Mouse (Mus musculus): Measurements from ENCODE around the gene Plekho1. TPM values are rescaled to one million over a fixed set of nuclear protein-coding genes. Genes with fewer than 3 reads are reported as not detected.

Gene Plekho1
- polyA plus RNA-seq, 1 experiment = 73.9 TPM

- no peak for DNase-seq
- 37% methylated on average over 9 of the region's 9 CpGs for WGBS
- Histone ChIP-seq H3K4me3 (ENCODE audit: control insufficient read depth, insufficient read depth, low read length) (no peak overlapping the region), H3K36me3 (ENCODE audit: control insufficient read depth, insufficient read depth, low read length) (no peaks in the 10 kb centered on the region), H3K27ac (ENCODE audit: control insufficient read depth, insufficient read depth, low read length) (no peak overlapping the region), H3K27me3 (ENCODE audit: control insufficient read depth, insufficient read depth, low read length) (no peaks in the 10 kb centered on the region), H3K4me1 (replicated peaks; ENCODE audit: control insufficient read depth, insufficient read depth, low read length) (peaks cover 17% of the 10 kb centered on the region)
- TF ChIP-seq POLR2A (IDR thresholded peaks at IDR 0.05; ENCODE audit: control insufficient read depth, extremely low read depth, insufficient read depth, low read length, poor library complexity) = no peak
- no peak for TF ChIP-seq CTCF (IDR thresholded peaks at IDR 0.05; ENCODE audit: borderline replicate concordance, control insufficient read depth, extremely low read depth, insufficient read depth, low read length, poor library complexity)
These were observed 5.2 kb upstream of the Plekho1 start for GRCm38 (mm10) chr3:96000921-96001501.

DNA sequence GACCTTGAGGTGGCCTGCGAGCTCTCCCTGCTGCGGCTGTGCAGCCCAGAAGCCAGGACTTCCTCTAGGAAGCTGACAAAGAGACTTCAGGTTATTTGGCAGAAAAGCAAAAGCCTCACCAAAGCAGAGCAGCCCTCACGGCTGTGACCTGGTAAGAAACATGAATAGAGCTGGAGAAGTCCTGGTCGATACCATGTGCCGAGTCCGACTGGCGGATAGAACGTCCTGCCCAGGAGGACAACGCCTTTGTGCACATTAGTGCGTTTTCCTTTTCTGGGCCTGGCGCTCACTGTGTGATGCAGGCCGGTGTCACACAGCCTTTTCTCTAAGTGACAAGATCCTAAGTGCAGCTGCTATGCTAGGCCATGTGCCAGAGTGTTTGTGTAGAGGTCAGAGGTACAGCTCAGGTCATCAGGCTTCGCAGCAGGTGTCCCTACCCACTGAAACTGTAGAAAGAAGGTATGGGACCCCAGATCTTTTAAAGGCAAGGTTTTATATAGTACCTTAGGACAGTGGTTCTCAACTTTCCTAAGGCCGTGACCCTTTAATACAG, 4.4 kb upstream of the Plekho1 start:
- Histone ChIP-seq H3K27ac (ENCODE audit: control insufficient read depth, insufficient read depth, low read length) (no peak overlapping the region), H3K4me3 (ENCODE audit: control insufficient read depth, insufficient read depth, low read length) (no peak overlapping the region), H3K36me3 (ENCODE audit: control insufficient read depth, insufficient read depth, low read length) (no peaks in the 10 kb centered on the region), H3K27me3 (ENCODE audit: control insufficient read depth, insufficient read depth, low read length) (no peaks in the 10 kb centered on the region), H3K4me1 (replicated peaks; ENCODE audit: control insufficient read depth, insufficient read depth, low read length) (peaks cover 22% of the 10 kb centered on the region)
- no peak for TF ChIP-seq CTCF (IDR thresholded peaks at IDR 0.05; ENCODE audit: borderline replicate concordance, control insufficient read depth, extremely low read depth, insufficient read depth, low read length, poor library complexity)
- TF ChIP-seq POLR2A (IDR thresholded peaks at IDR 0.05; ENCODE audit: control insufficient read depth, extremely low read depth, insufficient read depth, low read length, poor library complexity) = no peak
- DNase-seq = no peak
- 77% methylated on average over 14 of the region's 14 CpGs for WGBS

- no peak for DNase-seq
- H3K36me3 ChIP-seq (ENCODE audit: control insufficient read depth, insufficient read depth, low read length) = no peaks in the 10 kb centered on the region
- H3K4me3 ChIP-seq (ENCODE audit: control insufficient read depth, insufficient read depth, low read length) = no peak overlapping the region
- no peaks in the 10 kb centered on the region for H3K27me3 ChIP-seq (ENCODE audit: control insufficient read depth, insufficient read depth, low read length)
- TF ChIP-seq CTCF (IDR thresholded peaks at IDR 0.05; ENCODE audit: borderline replicate concordance, control insufficient read depth, extremely low read depth, insufficient read depth, low read length, poor library complexity) (no peak), POLR2A (IDR thresholded peaks at IDR 0.05; ENCODE audit: control insufficient read depth, extremely low read depth, insufficient read depth, low read length, poor library complexity) (no peak)
- H3K27ac ChIP-seq (ENCODE audit: control insufficient read depth, insufficient read depth, low read length) = no peak overlapping the region
- WGBS = 92% methylated on average over 12 of the region's 12 CpGs
- H3K4me1 ChIP-seq (replicated peaks; ENCODE audit: control insufficient read depth, insufficient read depth, low read length) = peaks cover 28% of the 10 kb centered on the region
These were observed 3.7 kb upstream of the Plekho1 start for GRCm38 (mm10) chr3:95999308-96000079.

DNA sequence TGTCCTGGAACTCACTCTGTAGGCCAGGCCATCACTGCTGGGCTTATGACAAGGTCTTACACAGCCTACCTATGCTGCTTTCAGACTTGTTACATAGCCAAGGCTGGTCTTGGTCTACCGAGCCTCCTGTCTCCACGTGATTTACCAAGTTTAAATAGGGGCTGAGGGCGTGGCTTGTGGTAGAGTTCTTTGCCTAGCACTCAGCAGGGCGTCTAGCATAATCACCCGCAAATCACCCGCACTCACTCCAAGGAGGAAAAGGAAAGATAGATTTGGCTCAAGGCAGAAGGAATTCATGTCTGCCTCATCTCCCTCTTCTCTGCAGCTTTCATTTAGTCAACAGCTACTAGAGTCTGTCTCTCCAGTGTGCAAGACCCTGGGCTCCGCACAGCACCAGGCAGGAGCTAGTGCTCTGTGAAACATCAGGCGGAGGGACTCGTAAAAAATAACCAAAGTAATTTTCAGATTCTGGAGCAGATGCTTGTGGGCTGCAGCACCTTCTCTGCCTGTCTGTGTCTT, 1.5 kb upstream of the Plekho1 start:
- Histone ChIP-seq H3K27me3 (ENCODE audit: control insufficient read depth, insufficient read depth, low read length) (no peaks in the 10 kb centered on the region), H3K4me1 (replicated peaks; ENCODE audit: control insufficient read depth, insufficient read depth, low read length) (peaks cover 36% of the 10 kb centered on the region), H3K4me3 (ENCODE audit: control insufficient read depth, insufficient read depth, low read length) (no peak overlapping the region), H3K36me3 (ENCODE audit: control insufficient read depth, insufficient read depth, low read length) (no peaks in the 10 kb centered on the region), H3K27ac (ENCODE audit: control insufficient read depth, insufficient read depth, low read length) (no peak overlapping the region)
- TF ChIP-seq POLR2A (IDR thresholded peaks at IDR 0.05; ENCODE audit: control insufficient read depth, extremely low read depth, insufficient read depth, low read length, poor library complexity) (no peak), CTCF (IDR thresholded peaks at IDR 0.05; ENCODE audit: borderline replicate concordance, control insufficient read depth, extremely low read depth, insufficient read depth, low read length, poor library complexity) (no peak)
- DNase-seq = no peak
- WGBS = 34% methylated on average over 9 of the region's 9 CpGs

DNA sequence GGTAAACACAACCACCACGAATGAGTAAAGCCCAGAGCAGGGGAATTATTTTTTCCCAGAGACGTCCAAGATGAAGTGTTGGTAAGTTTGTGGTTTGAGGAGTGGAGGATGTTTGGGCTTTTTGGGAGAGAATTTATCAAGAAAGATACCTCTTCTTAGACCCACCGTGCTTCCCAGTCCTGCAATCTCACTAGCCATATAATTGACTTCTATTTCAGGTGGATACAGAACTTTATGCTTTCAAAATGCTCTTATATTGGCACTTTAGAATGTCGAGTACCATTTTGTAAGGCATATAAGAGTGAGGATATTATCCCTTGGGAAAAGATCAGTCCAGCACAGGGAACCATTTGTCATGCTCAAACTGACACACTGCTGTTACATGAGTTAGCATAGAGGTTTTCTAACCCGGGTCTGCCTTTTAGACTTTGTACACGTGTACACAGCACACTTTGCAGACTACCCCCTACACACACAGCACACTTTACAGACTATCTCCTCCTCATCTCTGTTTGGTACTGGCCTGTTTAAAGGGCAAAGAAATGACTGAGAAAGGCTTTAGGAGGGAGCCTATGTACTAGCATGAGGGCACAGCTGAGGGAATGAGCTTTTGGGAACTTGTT, 761 bp upstream of the Plekho1 start:
- Histone ChIP-seq H3K27me3 (ENCODE audit: control insufficient read depth, insufficient read depth, low read length) (no peaks in the 10 kb centered on the region), H3K4me3 (ENCODE audit: control insufficient read depth, insufficient read depth, low read length) (peak overlapping the region; percentile 71; the same call in 1 of the 2 replicates), H3K27ac (ENCODE audit: control insufficient read depth, insufficient read depth, low read length) (no peak overlapping the region), H3K36me3 (ENCODE audit: control insufficient read depth, insufficient read depth, low read length) (no peaks in the 10 kb centered on the region), H3K4me1 (replicated peaks; ENCODE audit: control insufficient read depth, insufficient read depth, low read length) (peaks cover 33% of the 10 kb centered on the region)
- 30% methylated on average over 6 of the region's 6 CpGs for WGBS
- DNase-seq = no peak
- TF ChIP-seq CTCF (IDR thresholded peaks at IDR 0.05; ENCODE audit: borderline replicate concordance, control insufficient read depth, extremely low read depth, insufficient read depth, low read length, poor library complexity) = no peak
- no peak for TF ChIP-seq POLR2A (IDR thresholded peaks at IDR 0.05; ENCODE audit: control insufficient read depth, extremely low read depth, insufficient read depth, low read length, poor library complexity)

Data from thymus, adult 2 months (tissue).